Mouse (Mus musculus): ENCODE data around the gene Igfbp1. TPM values are rescaled to one million over a fixed set of nuclear protein-coding genes. Genes with fewer than 3 reads are reported as not detected.

Igfbp1 gene
- polyA plus RNA-seq (2012; rRNA removed) (1.4 and 2.0 TPM in 2 replicates), polyA plus RNA-seq (2014; fragmentation: Nextera tagmentation; extraction: Ambion mirVana) (1.6 and 1.7 TPM in 2 replicates)

DNA sequence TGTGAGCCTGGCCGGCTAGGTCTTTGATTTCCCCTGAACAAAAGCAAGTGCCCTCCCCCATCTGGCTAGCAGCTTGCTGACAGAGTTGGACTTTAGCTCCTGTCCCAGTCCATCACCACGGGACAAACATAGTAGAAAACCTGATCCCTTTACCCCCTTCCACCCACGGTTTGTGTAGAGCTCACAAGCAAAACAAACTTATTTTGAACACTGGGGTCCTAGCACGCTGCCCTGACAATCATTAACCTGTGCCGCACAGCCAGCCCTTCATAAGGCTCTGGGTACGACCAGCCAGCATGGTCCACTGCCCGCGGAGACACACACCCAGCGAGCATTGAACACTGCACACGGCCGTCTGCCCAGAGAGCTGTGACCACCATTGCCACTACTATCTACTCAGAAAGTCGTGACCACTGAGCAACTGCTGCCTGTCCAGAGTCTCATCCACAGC lies at the start of gene Igfbp1:
Gene Igfbp1 (plus strand): TSS at position 292 of the 451 bp plus-strand sequence.
- ATAC-seq (ENCODE audit: low FRiP score, low read depth): no peak
- Histone ChIP-seq H3K4me1 (ENCODE audit: control insufficient read depth, insufficient read depth, low read length) (no peaks in the 10 kb centered on the region), H3K9me3 (ENCODE audit: control insufficient read depth, low read length) (no peaks in the 10 kb centered on the region), H3K4me3 (replicated peaks; ENCODE audit: low read length) (no peak within 1 kb of the TSS), H3K9ac (ENCODE audit: low read depth, low read length, severe bottlenecking) (no peak within 1 kb of the TSS), H3K27me3 (ENCODE audit: control insufficient read depth, insufficient read depth, low read length) (no peaks in the 10 kb centered on the region), H3K36me3 (ENCODE audit: control insufficient read depth, insufficient read depth, low read length) (no peaks in the 10 kb centered on the region), H3K27ac (replicated peaks; ENCODE audit: low read depth, low read length) (no peak within 1 kb of the TSS), H3K4me2 (replicated peaks; ENCODE audit: low read depth, low read length, severe bottlenecking) (no peak within 1 kb of the TSS)
- DNase-seq (ENCODE audit: low spot score): no peak
- no peak for TF ChIP-seq POLR2A (IDR thresholded peaks at IDR 0.05; ENCODE audit: borderline replicate concordance, extremely low read depth, insufficient read depth, insufficient read length)
- 70% methylated on average over 12 of the region's 12 CpGs for WGBS

DNA sequence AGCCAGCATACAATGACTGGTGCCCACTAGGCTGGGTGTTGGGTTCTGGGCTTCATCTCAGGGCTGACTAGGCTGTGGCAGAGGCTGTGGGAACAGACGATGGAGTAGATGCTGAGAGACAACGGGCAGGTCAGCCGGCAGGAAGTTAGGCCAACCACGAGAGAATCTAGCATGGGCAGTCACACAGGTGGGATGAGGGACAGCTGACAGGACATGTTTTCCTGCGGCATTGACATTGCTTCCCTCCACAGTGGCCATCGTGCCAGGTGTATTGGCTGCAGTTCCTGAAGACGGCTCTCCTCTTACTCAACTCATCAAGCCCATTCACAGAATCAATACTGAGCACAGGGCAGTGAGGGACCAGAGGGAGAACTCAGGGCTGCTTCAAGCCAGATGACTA lies 49.6 kb upstream of the Igfbp1 start:
- H3K36me3 ChIP-seq (ENCODE audit: control insufficient read depth, insufficient read depth, low read length): no peaks in the 10 kb centered on the region
- WGBS: 83% methylated on average over 7 of the region's 7 CpGs
- no peak for TF ChIP-seq POLR2A (IDR thresholded peaks at IDR 0.05; ENCODE audit: borderline replicate concordance, extremely low read depth, insufficient read depth, insufficient read length)
- no peaks in the 10 kb centered on the region for H3K27me3 ChIP-seq (ENCODE audit: control insufficient read depth, insufficient read depth, low read length)
- no peak overlapping the region for H3K4me2 ChIP-seq (replicated peaks; ENCODE audit: low read depth, low read length, severe bottlenecking)
- DNase-seq (ENCODE audit: low spot score) (no peak), ATAC-seq (ENCODE audit: low FRiP score, low read depth) (no peak)
- H3K4me1 ChIP-seq (ENCODE audit: control insufficient read depth, insufficient read depth, low read length): no peaks in the 10 kb centered on the region
- no peak overlapping the region for H3K4me3 ChIP-seq (replicated peaks; ENCODE audit: low read length)
- H3K9ac ChIP-seq (ENCODE audit: low read depth, low read length, severe bottlenecking): no peak overlapping the region
- no peaks in the 10 kb centered on the region for H3K9me3 ChIP-seq (ENCODE audit: control insufficient read depth, low read length)
- H3K27ac ChIP-seq (replicated peaks; ENCODE audit: low read depth, low read length): no peak overlapping the region

GRCm38 (mm10) chr11:7149471-7149870 lies 48.1 kb upstream of the Igfbp1 start:
- ATAC-seq (ENCODE audit: low FRiP score, low read depth) (no peak), DNase-seq (ENCODE audit: low spot score) (no peak)
- WGBS: 67% methylated on average over 7 of the region's 7 CpGs
- Histone ChIP-seq H3K27ac (replicated peaks; ENCODE audit: low read depth, low read length) (no peak overlapping the region), H3K4me3 (replicated peaks; ENCODE audit: low read length) (no peak overlapping the region), H3K27me3 (ENCODE audit: control insufficient read depth, insufficient read depth, low read length) (no peaks in the 10 kb centered on the region), H3K4me1 (ENCODE audit: control insufficient read depth, insufficient read depth, low read length) (no peaks in the 10 kb centered on the region), H3K36me3 (ENCODE audit: control insufficient read depth, insufficient read depth, low read length) (no peaks in the 10 kb centered on the region), H3K4me2 (replicated peaks; ENCODE audit: low read depth, low read length, severe bottlenecking) (no peak overlapping the region), H3K9ac (ENCODE audit: low read depth, low read length, severe bottlenecking) (no peak overlapping the region), H3K9me3 (ENCODE audit: control insufficient read depth, low read length) (no peaks in the 10 kb centered on the region)
- TF ChIP-seq POLR2A (IDR thresholded peaks at IDR 0.05; ENCODE audit: borderline replicate concordance, extremely low read depth, insufficient read depth, insufficient read length): no peak

DNA sequence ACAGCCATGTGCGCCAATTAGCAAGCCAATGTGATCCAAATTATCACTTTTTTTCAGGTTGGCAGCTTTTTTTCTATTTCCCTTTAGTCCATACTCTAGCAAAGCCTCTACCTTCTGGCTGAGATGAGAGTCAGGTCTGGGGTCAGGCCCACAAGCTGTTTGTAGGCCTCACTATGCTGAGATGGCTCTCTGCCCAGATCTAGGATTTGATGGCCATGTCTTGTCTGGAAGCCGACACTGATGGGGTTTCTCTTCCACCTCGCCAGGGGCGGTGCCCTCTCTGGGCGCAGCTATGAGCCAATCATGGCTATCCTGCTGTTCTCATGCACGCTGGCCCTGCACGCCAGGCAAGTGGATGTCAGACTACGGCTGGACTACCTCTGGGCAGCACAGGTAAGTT lies 47.1 kb upstream of the Igfbp1 start:
- Histone ChIP-seq H3K27me3 (ENCODE audit: control insufficient read depth, insufficient read depth, low read length) (no peaks in the 10 kb centered on the region), H3K9ac (ENCODE audit: low read depth, low read length, severe bottlenecking) (no peak overlapping the region), H3K4me1 (ENCODE audit: control insufficient read depth, insufficient read depth, low read length) (no peaks in the 10 kb centered on the region), H3K36me3 (ENCODE audit: control insufficient read depth, insufficient read depth, low read length) (no peaks in the 10 kb centered on the region), H3K4me3 (replicated peaks; ENCODE audit: low read length) (no peak overlapping the region), H3K4me2 (replicated peaks; ENCODE audit: low read depth, low read length, severe bottlenecking) (no peak overlapping the region), H3K27ac (replicated peaks; ENCODE audit: low read depth, low read length) (no peak overlapping the region), H3K9me3 (ENCODE audit: control insufficient read depth, low read length) (no peaks in the 10 kb centered on the region)
- no peak for TF ChIP-seq POLR2A (IDR thresholded peaks at IDR 0.05; ENCODE audit: borderline replicate concordance, extremely low read depth, insufficient read depth, insufficient read length)
- 92% methylated on average over 8 of the region's 8 CpGs for WGBS
- ATAC-seq (ENCODE audit: low FRiP score, low read depth) (no peak), DNase-seq (ENCODE audit: low spot score) (no peak)

- WGBS: 96% methylated on average over 12 of the region's 12 CpGs
- H3K36me3 ChIP-seq (ENCODE audit: control insufficient read depth, insufficient read depth, low read length): no peaks in the 10 kb centered on the region
- ATAC-seq (ENCODE audit: low FRiP score, low read depth): no peak
- no peak overlapping the region for H3K9ac ChIP-seq (ENCODE audit: low read depth, low read length, severe bottlenecking)
- no peak overlapping the region for H3K27ac ChIP-seq (replicated peaks; ENCODE audit: low read depth, low read length)
- no peak overlapping the region for H3K4me2 ChIP-seq (replicated peaks; ENCODE audit: low read depth, low read length, severe bottlenecking)
- TF ChIP-seq POLR2A (IDR thresholded peaks at IDR 0.05; ENCODE audit: borderline replicate concordance, extremely low read depth, insufficient read depth, insufficient read length): no peak
- DNase-seq (ENCODE audit: low spot score): no peak
- no peaks in the 10 kb centered on the region for H3K9me3 ChIP-seq (ENCODE audit: control insufficient read depth, low read length)
- H3K4me3 ChIP-seq (replicated peaks; ENCODE audit: low read length): no peak overlapping the region
- H3K4me1 ChIP-seq (ENCODE audit: control insufficient read depth, insufficient read depth, low read length): no peaks in the 10 kb centered on the region
- no peaks in the 10 kb centered on the region for H3K27me3 ChIP-seq (ENCODE audit: control insufficient read depth, insufficient read depth, low read length)
These were observed 45.2 kb upstream of the Igfbp1 start for GRCm38 (mm10) chr11:7152371-7152770.

- no peak for TF ChIP-seq POLR2A (IDR thresholded peaks at IDR 0.05; ENCODE audit: borderline replicate concordance, extremely low read depth, insufficient read depth, insufficient read length)
- no peaks in the 10 kb centered on the region for H3K27me3 ChIP-seq (ENCODE audit: control insufficient read depth, insufficient read depth, low read length)
- no peaks in the 10 kb centered on the region for H3K36me3 ChIP-seq (ENCODE audit: control insufficient read depth, insufficient read depth, low read length)
- ATAC-seq (ENCODE audit: low FRiP score, low read depth) (no peak), DNase-seq (ENCODE audit: low spot score) (no peak)
- no peaks in the 10 kb centered on the region for H3K9me3 ChIP-seq (ENCODE audit: control insufficient read depth, low read length)
- no peak overlapping the region for H3K9ac ChIP-seq (ENCODE audit: low read depth, low read length, severe bottlenecking)
- no peak overlapping the region for H3K27ac ChIP-seq (replicated peaks; ENCODE audit: low read depth, low read length)
- no peaks in the 10 kb centered on the region for H3K4me1 ChIP-seq (ENCODE audit: control insufficient read depth, insufficient read depth, low read length)
- H3K4me2 ChIP-seq (replicated peaks; ENCODE audit: low read depth, low read length, severe bottlenecking): no peak overlapping the region
- WGBS: 84% methylated on average over 8 of the region's 8 CpGs
- H3K4me3 ChIP-seq (replicated peaks; ENCODE audit: low read length): no peak overlapping the region
These were observed 44.5 kb upstream of the Igfbp1 start for GRCm38 (mm10) chr11:7153081-7153480.
